Mouse (Mus musculus) liver, embryonic 14.5 days (tissue): ENCODE data around the gene Ddost. TPM values are rescaled to one million over a fixed set of nuclear protein-coding genes. Genes with fewer than 3 reads are reported as not detected.

Source experiments
- ATAC-seq: fragments of 200-750 bp; cut with Nextera tagmentation; 2 replicates; pipeline ENCODE4 v1.8.0; 2017; ENCODE audit warnings: moderate number of reproducible peaks, mild to moderate bottlenecking, moderate library complexity; ENCODE audit not compliant: insufficient read depth
- DNase-seq, 3 experiments: peaks; one replicate each; pipeline ENCODE4 v3.0.0-alpha.2; 2012 to 2013; ENCODE audit warnings: low read depth in 3 of 3, low spot score in 3 of 3
- H3K27ac ChIP-seq: fragments of 300-500 bp; sonication (generic); 2 replicates; pipeline ENCODE4 v1.5.1; 2014; ENCODE audit warnings: moderate library complexity, mild to moderate bottlenecking, control low read depth, inconsistent platforms
- H3K27me3 ChIP-seq: fragments of 300-500 bp; sonication (generic); 2 replicates; pipeline ENCODE4 v1.6.1; 2014; ENCODE audit warnings: mild to moderate bottlenecking, low read length, moderate library complexity; ENCODE audit not compliant: control insufficient read depth, insufficient read depth
- H3K36me3 ChIP-seq: fragments of 300-500 bp; sonication (generic); replicated peaks from 2 replicates; pipeline ENCODE4 v1.6.1; 2014; ENCODE audit warnings: low read depth; ENCODE audit not compliant: control insufficient read depth, insufficient read depth
- H3K4me1 ChIP-seq, 2 experiments: fragments of 200-500 bp in 1 of 2; fragments of 300-500 bp in 1 of 2; sonication (generic) in 1 of 2; replicated peaks; 2 replicates each; pipeline ENCODE4 v1.6.1; 2012 to 2014; ENCODE audit warnings: antibody characterized with exemption in 1 of 2, inconsistent platforms in 1 of 2, low read length in 1 of 2; ENCODE audit not compliant: control insufficient read depth in 2 of 2, insufficient read depth in 2 of 2
- H3K4me2 ChIP-seq: fragments of 300-500 bp; sonication (generic); 2 replicates; pipeline ENCODE4 v1.6.1; 2014; ENCODE audit warnings: low read depth, mild to moderate bottlenecking, control low read depth, moderate library complexity
- H3K4me3 ChIP-seq, 2 experiments: fragments of 200-500 bp in 1 of 2; fragments of 300-500 bp in 1 of 2; sonication (generic) in 1 of 2; 2 replicates each; pipeline ENCODE4 v1.5.1; 2012 to 2014; ENCODE audit warnings: low read depth in 2 of 2, low read length in 2 of 2, mild to moderate bottlenecking in 2 of 2, control low read depth in 1 of 2, inconsistent platforms in 1 of 2, moderate library complexity in 1 of 2; ENCODE audit not compliant: insufficient read depth in 1 of 2
- H3K9ac ChIP-seq: fragments of 300-500 bp; sonication (generic); replicated peaks from 2 replicates; pipeline ENCODE4 v1.6.1; 2014; ENCODE audit warnings: mild to moderate bottlenecking, control low read depth, moderate library complexity
- H3K9me3 ChIP-seq: fragments of 300-500 bp; sonication (generic); 2 replicates; pipeline ENCODE4 v1.6.1; 2016; ENCODE audit warnings: low read length, mixed read lengths; ENCODE audit not compliant: control insufficient read depth
- CTCF ChIP-seq: IDR thresholded peaks from 2 replicates; pipeline ENCODE4 v1.5.1; 2016; ENCODE audit warnings: antibody characterized with exemption, low read depth, control low read depth
- EP300 ChIP-seq: IDR thresholded peaks from 2 replicates; pipeline ENCODE4 v1.6.1; 2016; ENCODE audit warnings: antibody characterized with exemption, low read depth
- WGBS: fragments of 180-500 bp; shearing (Covaris S2); extraction: QIAGEN DNeasy Blood & Tissue Kit; methylation state at CpG from one replicate; pipeline ENCODE4 v1.1.7; 2014; ENCODE audit not compliant: insufficient replicate concordance; 5-methylcytosine and 5-hydroxymethylcytosine counted together
- polyA plus RNA-seq, 2 experiments: library from polyadenylated mRNA; depleted of rRNA in 1 of 2; stranded (reverse) in 1 of 2; unstranded in 1 of 2; fragments of >200 nt; fragmentation: Nextera tagmentation in 1 of 2; extraction: Ambion mirVana in 1 of 2; gene quantifications; 2 replicates each; pipeline versions ENCODE4 v1.2.1 to v1.2.3; 2012 to 2014

The Ddost gene
- polyA plus RNA-seq, 2 experiments: 91.7 to 135 TPM

GRCm38 (mm10) chr4:138352692-138353091, 48.2 kb downstream of the Ddost start:
- 69% methylated on average over 6 of the region's 6 CpGs for WGBS
- TF ChIP-seq CTCF: no peak
- no peak for TF ChIP-seq EP300
- Histone ChIP-seq H3K4me3 (no peak overlapping the region), H3K27ac (no peak overlapping the region), H3K27me3 (no peaks in the 10 kb centered on the region), H3K4me1 (no peaks in the 10 kb centered on the region), H3K9me3 (no peaks in the 10 kb centered on the region), H3K36me3 (no peaks in the 10 kb centered on the region), H3K9ac (no peak overlapping the region), H3K4me2 (no peak overlapping the region)
- ATAC-seq (no peak), DNase-seq (no peak)

- DNase-seq: no peak
- no peak overlapping the region for H3K27ac ChIP-seq
- no peak for ATAC-seq
- H3K36me3 ChIP-seq: no peaks in the 10 kb centered on the region
- TF ChIP-seq EP300: no peak
- TF ChIP-seq CTCF: no peak
- H3K4me2 ChIP-seq: no peak overlapping the region
- 61% methylated on average over 10 of the region's 10 CpGs for WGBS
- H3K9me3 ChIP-seq: no peaks in the 10 kb centered on the region
- H3K27me3 ChIP-seq: no peaks in the 10 kb centered on the region
- H3K9ac ChIP-seq: no peak overlapping the region
- H3K4me1 ChIP-seq: no peaks in the 10 kb centered on the region
- H3K4me3 ChIP-seq: no peak overlapping the region
Measured at GRCm38 (mm10) chr4:138353438-138354171, 49.1 kb downstream of the Ddost start.

GRCm38 (mm10) chr4:138355496-138355895, 51.0 kb downstream of the Ddost start:
- DNase-seq (no peak), ATAC-seq (no peak)
- Histone ChIP-seq H3K4me1 (no peaks in the 10 kb centered on the region), H3K27ac (no peak overlapping the region), H3K4me2 (no peak overlapping the region), H3K36me3 (no peaks in the 10 kb centered on the region), H3K9ac (no peak overlapping the region), H3K27me3 (no peaks in the 10 kb centered on the region), H3K4me3 (no peak overlapping the region), H3K9me3 (no peaks in the 10 kb centered on the region)
- TF ChIP-seq CTCF: no peak
- no peak for TF ChIP-seq EP300
- 51% methylated on average over 2 of the region's 2 CpGs for WGBS

GRCm38 (mm10) chr4:138356141-138356540, 51.6 kb downstream of the Ddost start:
- Histone ChIP-seq H3K4me1 (no peaks in the 10 kb centered on the region), H3K4me2 (no peak overlapping the region), H3K4me3 (no peak overlapping the region), H3K27ac (no peak overlapping the region), H3K9ac (no peak overlapping the region), H3K27me3 (no peaks in the 10 kb centered on the region), H3K36me3 (no peaks in the 10 kb centered on the region), H3K9me3 (no peaks in the 10 kb centered on the region)
- DNase-seq: no peak
- ATAC-seq: no peak
- TF ChIP-seq EP300 (no peak), CTCF (no peak)
- 62% methylated on average over 8 of the region's 8 CpGs for WGBS

- no peaks in the 10 kb centered on the region for H3K36me3 ChIP-seq
- no peak overlapping the region for H3K4me3 ChIP-seq
- 77% methylated on average over 12 of the region's 12 CpGs for WGBS
- no peaks in the 10 kb centered on the region for H3K4me1 ChIP-seq
- H3K27ac ChIP-seq: no peak overlapping the region
- H3K27me3 ChIP-seq: no peaks in the 10 kb centered on the region
- TF ChIP-seq EP300: no peak
- TF ChIP-seq CTCF: no peak
- H3K4me2 ChIP-seq: no peak overlapping the region
- ATAC-seq: no peak
- H3K9me3 ChIP-seq: no peaks in the 10 kb centered on the region
- no peak for DNase-seq
- H3K9ac ChIP-seq: no peak overlapping the region
Measured at GRCm38 (mm10) chr4:138356551-138356950, 52.0 kb downstream of the Ddost start.
